Mouse (Mus musculus): ENCODE data around the gene Sf3a1.

Gene Sf3a1

DNA sequence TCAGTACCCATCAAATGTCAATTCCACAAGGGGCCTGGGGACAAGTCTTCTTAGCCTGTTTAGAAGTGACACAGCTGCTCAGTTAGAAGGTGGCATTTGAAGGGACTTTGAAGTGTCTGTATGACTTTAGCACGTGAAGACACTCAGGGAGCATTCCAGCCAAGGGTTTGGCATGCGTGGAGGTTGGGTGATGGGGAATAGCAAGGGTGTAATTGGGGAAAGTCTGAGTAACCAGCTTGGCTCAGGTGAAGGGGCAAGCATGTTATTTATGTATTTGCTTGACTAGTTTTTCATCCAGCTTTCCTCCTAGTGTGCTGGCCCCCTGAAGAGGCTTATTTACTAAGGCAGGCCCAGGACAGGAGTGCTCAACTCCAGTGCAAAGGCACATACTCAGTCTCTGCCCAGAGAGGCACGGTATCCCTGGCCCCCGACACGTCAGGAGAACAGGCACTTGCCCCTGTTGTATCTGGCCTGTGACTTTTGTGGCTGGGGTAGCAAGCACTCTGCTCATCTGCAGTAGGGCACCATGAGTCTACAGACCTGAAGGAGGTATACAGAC lies 45.0 kb downstream of the Sf3a1 start:
- in situ Hi-C loops (cut with MboI; ENCODE audit: low pct_unique_long_range_greater_than_20kb in 1 of 2, low sequenced_read_pairs in 2 of 2, unreplicated experiment in 1 of 2), result no loop called here

DNA sequence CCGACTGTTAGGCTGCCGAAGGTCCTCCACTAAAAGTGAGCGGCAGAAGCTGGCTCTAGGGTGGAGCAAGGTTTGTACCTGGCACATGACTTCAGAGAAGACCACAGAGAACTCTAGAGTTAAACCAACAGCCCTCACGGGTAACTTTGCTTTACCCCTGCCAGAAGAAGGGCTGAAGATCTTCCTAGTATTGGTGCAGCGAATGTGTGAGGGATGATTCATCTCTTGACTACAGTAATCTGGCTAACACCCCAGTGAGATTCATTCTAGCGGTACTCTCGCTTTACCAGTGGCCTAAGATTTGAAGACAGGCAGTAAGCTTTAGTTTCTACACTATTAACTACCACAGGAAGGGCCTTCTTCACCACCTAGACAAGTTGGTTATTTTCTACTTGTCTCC lies 45.8 kb downstream of the Sf3a1 start:
- in situ Hi-C loops (cut with MboI; ENCODE audit: low pct_unique_long_range_greater_than_20kb in 1 of 2, low sequenced_read_pairs in 2 of 2, unreplicated experiment in 1 of 2), result no loop called here

DNA sequence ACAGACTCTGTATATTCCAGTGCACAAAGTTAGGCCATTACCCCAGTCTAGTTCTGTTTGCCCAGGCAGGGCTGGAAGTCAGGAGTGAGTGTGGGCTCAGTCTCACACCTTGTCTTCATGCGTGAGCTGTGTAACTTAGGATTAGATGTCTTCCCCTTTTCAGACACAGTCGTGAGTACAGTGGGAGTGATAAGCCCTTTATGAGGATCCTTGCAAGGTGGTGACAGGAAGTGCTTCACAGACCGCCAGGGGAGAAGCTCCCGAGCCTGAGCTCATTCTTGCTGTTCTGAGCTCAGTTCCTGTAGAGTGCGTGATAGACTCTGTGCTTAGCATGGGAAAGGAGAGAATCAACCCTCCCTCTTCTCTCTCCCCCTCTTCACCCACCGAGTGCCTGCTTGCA lies 46.4 kb downstream of the Sf3a1 start:
- in situ Hi-C loops (cut with MboI; ENCODE audit: low pct_unique_long_range_greater_than_20kb in 1 of 2, low sequenced_read_pairs in 2 of 2, unreplicated experiment in 1 of 2), result no loop called here

DNA sequence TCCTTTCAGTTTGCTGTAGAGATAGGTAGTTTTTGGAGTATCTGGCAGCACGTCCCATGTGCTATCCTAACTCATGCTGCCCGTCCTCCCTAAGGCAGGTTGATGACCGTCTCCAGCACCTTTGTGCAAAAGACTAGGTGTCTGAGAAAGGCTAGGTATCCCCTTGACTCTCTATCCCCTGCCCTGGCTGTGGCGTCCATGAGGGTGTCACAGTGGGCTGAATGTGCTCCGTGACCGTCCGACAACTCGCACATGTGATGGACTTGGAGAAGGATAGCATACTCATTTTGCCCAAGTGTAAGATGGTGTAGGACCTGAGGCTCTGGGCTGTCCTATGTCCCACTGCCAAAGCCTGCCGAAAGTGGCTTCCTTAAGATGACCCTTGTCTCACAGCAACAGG lies 47.5 kb downstream of the Sf3a1 start:
- in situ Hi-C loops (cut with MboI; ENCODE audit: low pct_unique_long_range_greater_than_20kb in 1 of 2, low sequenced_read_pairs in 2 of 2, unreplicated experiment in 1 of 2), result no loop called here

DNA sequence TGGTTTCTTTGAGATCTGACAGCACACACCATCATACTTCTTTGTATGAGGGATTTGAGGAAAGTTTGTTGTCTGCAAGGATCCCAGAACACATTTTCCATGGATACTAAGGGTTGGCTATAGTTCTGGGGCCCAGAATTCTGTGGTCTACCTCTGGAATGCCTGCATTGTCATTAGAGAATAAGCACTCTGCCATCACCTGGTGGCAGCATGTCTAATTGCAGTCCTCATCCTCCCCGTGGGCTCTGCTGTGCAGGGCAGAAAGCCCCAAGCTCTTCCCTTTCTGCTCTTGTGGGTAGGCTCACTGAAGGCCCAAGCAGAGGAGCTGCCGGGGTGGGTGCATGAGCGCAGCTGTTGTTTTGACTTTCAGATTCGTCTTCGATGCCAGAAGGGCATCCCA lies 49.4 kb downstream of the Sf3a1 start:
- in situ Hi-C loops (cut with MboI; ENCODE audit: low pct_unique_long_range_greater_than_20kb in 1 of 2, low sequenced_read_pairs in 2 of 2, unreplicated experiment in 1 of 2), result no loop called here

DNA sequence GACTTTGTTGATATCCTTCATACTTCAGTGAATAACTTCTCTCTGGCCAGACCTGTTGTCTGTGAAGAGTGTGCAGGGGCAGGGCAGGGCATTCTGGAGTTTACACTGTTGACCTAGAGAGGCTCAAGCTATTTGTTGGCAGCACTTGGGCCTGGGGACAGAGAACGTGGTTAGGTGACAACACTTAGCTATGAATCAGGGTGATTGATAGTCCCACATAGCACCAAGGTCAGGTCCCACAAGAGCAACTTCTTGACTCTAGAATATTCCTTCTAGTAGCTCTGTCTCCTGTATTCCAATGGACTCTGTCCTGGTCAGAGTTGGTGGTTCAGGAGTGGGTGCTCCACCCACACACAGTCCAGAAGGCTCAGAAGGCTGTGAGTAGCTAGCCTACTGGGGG lies 50.6 kb downstream of the Sf3a1 start:
- in situ Hi-C loops (cut with MboI; ENCODE audit: low pct_unique_long_range_greater_than_20kb in 1 of 2, low sequenced_read_pairs in 2 of 2, unreplicated experiment in 1 of 2), result no loop called here

DNA sequence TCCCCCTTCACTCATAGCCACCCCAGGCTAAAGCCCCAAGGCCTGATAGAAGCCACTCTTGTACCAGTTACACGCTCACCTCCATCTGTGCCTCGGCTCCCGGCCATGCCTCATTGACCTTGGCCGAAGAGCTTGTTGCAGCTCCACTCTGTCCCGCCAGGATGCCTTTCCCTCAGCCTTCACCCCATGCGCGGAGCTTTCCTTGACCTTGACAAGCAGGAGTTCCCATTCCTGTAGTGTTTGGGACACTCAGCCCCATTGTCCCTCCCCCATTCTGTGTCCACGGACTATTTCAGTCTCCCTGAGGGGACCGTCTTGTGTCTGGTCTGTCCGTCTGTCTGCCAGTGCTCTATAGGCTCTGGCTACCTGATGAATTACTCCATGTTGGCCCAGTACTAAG lies 53.0 kb downstream of the Sf3a1 start:
- in situ Hi-C loops (cut with MboI; ENCODE audit: low pct_unique_long_range_greater_than_20kb in 1 of 2, low sequenced_read_pairs in 2 of 2, unreplicated experiment in 1 of 2), result no loop called here

DNA sequence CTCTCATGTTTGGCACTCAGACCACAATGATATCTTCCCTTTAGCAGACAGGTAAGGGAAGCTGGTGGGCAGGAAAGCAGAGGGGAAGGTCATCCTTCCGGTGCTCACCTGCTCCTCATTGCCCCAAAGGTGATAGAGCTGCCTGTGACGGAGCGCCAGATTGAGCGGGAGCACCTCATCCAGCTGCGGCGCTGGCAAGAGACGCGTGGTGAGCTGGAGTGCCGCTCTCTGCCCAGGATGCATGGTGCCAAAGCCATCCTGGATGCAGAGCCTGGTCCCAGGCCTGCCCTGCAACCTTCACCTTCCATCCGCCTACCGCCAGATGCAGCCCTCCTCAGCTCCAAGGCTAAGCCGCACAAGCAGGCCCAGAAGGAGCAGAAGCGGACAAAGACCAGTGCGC lies 54.4 kb downstream of the Sf3a1 start:
- in situ Hi-C loops (cut with MboI; ENCODE audit: low pct_unique_long_range_greater_than_20kb in 1 of 2, low sequenced_read_pairs in 2 of 2, unreplicated experiment in 1 of 2), result no loop called here

DNA sequence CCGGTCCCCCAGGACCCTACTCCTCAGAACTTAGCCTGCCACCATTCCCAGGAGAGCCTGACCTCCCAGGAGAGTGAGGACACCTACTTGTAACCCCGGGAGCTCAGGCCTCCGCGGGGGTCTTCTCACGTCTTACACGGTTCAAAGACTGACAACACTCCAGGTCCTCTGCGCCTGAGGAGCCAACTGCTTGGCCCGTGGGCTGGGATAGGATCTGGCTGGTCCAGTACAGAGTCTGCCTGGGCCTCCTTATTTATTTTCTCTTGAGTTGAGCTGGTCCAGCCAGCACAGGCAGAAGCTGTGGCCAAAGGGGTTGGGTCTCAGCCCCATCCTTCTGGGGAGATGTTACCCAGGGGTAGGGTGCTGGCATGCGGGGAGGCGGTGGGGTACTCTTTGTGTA lies 54.9 kb downstream of the Sf3a1 start:
- in situ Hi-C loops (cut with MboI; ENCODE audit: low pct_unique_long_range_greater_than_20kb in 1 of 2, low sequenced_read_pairs in 2 of 2, unreplicated experiment in 1 of 2), result no loop called here

DNA sequence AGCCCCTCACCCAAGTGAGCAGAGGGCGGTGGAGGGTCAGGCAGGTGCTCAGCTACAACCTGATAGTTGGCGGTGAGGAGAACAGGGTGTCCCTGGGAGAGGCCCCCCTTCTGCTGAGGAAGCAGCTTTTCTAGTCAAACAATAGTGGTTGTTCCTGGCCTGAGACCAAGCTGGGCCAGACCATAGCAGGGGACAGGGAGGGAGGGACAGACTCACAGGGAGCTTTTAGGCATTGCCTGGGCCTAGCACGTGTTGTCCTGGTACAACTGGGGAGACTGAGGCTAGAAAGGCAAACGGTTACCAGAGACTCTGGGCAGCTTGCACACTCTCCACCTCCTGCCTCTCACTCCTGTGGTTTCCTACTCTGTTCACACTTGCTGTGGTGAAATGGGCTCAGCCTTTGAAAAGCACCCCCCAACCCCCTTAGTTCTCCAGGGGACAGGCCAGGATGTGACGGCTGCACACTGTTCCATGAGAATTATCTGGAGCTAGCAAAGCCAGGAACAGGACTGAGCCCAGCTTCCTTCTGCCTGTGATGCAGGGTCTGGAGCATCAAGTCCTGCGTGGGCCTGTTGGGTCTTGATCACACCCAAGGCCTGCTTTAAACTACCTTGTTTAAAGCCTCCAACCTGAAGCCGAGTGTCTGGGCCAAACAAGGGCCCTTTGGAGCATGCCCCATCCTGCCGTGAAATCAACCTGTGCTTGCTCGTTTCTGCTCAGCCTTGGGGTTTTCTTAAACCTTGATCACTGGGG lies 56.3 kb downstream of the Sf3a1 start:
- in situ Hi-C loops (cut with MboI; ENCODE audit: low pct_unique_long_range_greater_than_20kb in 1 of 2, low sequenced_read_pairs in 2 of 2, unreplicated experiment in 1 of 2), result no loop called here

DNA sequence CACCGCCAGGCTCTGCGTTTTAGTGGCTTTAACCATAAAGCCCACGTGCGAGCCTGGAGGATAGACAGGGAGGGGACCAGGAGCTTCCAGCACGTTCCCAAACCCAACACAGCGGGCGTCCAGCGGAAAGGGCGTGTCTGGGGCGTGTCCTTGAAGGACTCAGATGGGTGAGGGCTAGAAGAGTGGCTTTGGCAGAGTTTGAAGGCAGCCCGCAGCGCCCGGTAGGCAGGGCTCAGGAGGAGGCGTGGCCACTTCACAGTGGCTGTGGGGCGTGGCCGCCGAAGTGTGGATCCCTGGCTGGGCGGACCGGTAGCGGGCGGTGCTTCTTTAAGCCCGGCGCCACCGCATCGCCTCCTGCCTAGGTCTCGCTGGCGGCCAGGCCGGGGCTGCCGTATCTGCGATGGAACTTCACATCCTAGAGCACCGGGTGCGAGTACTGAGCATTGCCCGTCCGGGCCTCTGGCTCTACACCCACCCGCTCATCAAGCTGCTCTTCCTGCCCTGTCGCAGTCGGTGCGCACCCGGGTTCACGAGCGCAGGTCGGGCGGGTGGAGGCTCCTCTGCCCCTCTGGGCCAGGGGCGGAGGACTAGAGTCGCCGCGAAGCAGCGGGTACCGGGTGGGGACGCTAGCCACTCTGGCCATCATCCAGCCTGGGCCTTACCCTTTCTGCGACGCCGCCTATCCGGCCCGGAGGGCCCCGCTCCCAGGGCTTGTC lies 57.9 kb downstream of the Sf3a1 start, which contains the start of gene Castor1:
Castor1 (plus strand) TSS at position 312 of the 716 bp plus-strand sequence.
- in situ Hi-C loops (cut with MboI; ENCODE audit: low pct_unique_long_range_greater_than_20kb in 1 of 2, low sequenced_read_pairs in 2 of 2, unreplicated experiment in 1 of 2), result no loop called here

DNA sequence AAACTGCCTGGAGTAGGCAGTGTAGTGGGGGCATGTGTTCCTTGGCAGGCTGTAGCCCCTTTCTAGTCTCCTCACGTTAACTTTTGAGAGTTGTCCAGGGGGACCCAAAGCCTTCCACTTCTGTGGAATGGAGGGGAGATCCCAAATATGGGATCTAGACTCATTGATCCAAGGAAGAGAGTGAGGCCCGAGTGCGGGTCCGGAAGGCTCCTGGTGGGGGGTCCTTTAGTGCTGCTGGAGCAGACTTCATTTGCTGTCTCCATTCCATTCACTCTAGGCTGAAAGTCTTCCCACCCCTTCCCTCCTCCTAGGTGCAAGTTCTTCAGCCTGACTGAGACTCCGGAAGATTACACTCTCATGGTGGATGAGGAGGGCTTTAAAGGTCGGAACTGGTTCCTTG lies 58.5 kb downstream of the Sf3a1 start:
- in situ Hi-C loops (cut with MboI; ENCODE audit: low pct_unique_long_range_greater_than_20kb in 1 of 2, low sequenced_read_pairs in 2 of 2, unreplicated experiment in 1 of 2), result no loop called here

DNA sequence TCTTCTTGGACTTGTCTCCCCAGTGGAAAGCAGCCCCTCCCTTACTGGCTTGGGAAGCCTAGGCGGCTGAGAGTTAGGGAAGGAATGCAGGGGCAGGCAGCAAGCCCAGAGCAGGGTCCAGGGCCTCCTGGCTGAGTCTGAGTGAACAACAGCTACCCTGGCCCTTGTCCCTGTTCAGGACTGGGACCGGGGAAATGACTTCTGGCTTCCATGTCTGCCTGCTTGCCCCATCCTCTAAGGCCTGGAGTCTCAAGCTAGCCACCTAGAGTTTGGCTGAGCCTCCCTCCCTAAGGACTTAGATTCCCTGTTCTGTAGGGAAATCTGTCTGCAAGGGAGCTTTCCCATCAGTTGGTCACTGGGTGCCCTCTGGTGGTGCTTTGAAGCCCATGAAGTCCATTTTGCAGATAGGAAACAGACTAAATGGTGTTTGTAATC lies 59.2 kb downstream of the Sf3a1 start:
- in situ Hi-C loops (cut with MboI; ENCODE audit: low pct_unique_long_range_greater_than_20kb in 1 of 2, low sequenced_read_pairs in 2 of 2, unreplicated experiment in 1 of 2), result no loop called here

DNA sequence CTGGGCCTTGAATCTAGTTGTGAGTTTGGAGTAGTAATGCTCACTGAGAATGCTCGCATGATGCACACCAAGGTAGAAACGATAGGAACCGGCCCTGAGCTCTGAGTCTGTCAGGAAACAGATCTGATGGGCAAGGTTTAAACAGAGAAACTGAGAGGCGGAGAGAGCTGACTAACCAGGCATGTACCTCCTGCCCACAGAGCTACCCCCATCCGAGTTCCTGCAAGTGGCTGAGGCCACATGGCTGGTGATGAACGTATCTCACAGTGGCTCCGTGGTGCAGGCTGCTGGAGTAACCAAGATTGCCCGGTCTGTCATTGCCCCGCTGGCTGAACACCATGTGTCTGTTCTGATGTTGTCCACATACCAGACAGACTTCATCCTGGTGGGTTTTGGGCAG lies 59.8 kb downstream of the Sf3a1 start:
- in situ Hi-C loops (cut with MboI; ENCODE audit: low pct_unique_long_range_greater_than_20kb in 1 of 2, low sequenced_read_pairs in 2 of 2, unreplicated experiment in 1 of 2), result loop anchor here (5.0 kb wide), 1 partner anchor 37 kb away; the partner anchor contains the start of gene Lif (in 2 of the 2)

DNA sequence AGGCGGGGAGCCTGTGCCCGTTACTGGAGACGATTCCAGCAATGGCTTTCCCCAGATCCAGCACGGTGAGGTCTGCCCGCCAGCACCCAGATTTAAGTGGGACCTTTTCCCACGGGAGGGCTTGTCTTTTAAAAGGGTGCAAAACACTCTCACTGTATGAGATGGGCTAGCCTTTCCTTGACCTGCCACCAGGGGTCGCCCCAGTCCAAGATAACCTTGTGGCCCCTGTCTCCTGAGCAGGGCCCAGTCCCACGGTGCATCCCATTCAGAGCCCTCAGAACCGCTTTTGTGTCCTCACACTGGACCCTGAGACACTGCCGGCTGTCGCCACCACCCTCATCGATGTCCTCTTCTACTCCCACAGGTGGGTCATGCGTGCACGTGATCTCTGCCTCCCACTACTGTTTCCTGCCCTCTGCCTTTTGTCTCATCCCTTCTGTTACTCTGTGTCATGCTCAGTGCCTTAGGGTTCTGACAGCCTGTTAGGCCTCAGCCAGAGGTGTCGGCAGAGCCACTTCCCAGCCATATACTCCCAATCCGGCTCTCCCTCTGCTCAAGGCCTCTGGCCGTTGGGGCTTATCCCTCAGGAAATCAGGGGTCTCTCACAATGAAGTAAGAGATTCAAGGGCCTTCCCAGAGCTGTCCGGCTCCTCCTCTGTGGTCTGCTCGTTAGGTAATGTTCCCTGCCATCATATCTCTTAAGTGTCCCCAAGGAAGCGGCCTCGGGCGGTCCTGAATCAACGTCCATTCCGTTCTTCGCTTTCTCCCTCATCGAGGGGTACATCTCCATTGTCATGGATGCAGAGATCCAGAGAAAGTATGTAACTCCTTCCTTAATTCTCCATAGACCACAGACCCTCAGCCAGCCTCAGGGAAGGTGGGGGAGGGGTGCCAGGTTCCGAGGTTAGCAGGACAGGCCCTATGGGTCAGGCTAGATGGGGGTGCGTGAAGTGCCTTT lies 60.6 kb downstream of the Sf3a1 start:
- in situ Hi-C loops (cut with MboI; ENCODE audit: low pct_unique_long_range_greater_than_20kb in 1 of 2, low sequenced_read_pairs in 2 of 2, unreplicated experiment in 1 of 2), result loop anchor here (5.0 kb wide), 1 partner anchor 37 kb away; the partner anchor contains the start of gene Lif (in 2 of the 2)

DNA sequence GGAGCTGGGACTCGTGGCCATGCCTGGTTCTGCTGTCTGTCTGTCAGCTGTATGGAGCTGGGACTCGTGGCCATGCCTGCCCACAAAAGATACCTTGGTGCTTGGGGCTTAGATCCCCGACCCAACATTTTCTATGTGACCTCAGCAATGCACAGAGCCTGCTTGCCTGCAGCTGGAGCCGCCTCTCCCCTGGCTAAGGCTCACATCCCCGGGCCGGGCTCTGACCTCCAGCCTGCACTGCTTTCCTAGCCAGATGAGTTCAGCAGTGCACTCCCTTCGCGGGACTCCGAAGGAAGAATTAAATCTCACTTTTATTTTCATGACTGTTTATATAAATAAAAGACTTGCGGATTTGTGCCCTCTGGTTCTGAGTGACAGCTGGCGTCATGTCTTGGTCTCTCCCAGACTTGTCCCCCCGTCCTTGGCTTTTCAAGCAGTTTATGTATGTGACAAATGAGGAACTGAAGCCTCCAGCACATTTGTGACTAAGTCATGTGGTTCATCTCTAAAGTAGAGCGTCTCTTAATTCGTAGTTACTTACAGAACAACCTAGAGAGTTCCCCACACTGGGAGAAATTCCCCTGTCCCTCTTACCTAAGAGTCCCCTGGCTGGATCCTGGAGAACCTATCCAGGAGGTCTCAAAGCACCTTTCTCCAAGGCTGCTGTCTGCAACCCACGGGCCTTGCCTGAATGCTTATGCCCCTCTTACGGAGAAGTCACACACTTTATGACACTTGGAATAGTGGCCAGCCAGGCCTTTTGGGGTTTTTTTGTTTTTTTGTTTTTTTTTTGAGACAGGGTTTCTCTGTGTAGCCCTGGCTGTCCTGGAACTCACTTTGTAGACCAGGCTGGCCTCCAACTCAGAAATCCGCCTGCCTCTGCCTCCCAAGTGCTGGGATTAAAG lies 62.1 kb downstream of the Sf3a1 start:
- in situ Hi-C loops (cut with MboI; ENCODE audit: low pct_unique_long_range_greater_than_20kb in 1 of 2, low sequenced_read_pairs in 2 of 2, unreplicated experiment in 1 of 2), result loop anchor here (5.0 kb wide), 1 partner anchor 35 kb away; the partner anchor contains the start of gene Lif (in 2 of the 2)

DNA sequence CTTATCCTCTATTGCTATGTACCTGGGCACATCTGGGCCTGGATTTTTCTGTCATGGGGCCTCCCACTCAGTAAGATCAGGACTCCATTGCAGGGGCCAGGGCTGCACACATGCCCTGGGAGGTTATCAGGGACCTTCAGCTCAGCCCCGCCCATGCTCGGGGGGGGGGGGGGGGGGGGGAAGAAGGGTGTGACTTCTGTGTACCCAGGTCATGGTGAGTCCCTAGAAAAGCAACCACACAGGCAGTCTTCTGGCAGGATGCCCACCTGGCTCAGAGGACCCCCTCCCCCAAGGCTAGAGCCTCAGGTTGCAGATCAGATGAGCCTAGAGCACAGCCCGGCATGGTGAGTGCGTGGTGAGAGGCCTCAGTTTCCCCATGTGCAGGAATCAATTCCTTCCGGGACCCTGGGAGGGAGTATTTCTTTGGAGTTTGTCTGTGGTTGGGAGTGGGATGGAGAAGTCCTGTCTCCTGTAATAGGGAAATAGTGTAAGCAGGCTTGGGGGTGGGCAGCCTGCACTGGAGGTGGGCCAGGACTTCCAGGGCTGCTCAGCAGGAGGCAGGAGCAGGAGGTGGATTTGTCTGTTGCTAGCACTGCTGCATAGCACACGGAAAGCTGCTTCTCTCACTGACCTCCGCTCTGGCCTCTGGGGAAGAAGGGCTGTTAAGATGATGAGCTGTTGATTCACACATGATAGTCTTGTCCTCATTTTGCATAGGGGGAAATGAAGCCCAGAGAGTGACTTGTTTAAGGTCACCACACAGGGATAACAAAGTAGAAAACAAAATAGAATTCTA lies 63.4 kb downstream of the Sf3a1 start:
- in situ Hi-C loops (cut with MboI; ENCODE audit: low pct_unique_long_range_greater_than_20kb in 1 of 2, low sequenced_read_pairs in 2 of 2, unreplicated experiment in 1 of 2), result loop anchor here (5.0 kb wide), 1 partner anchor 34 kb away; the partner anchor contains the start of gene Lif (in 2 of the 2)
